Mouse (Mus musculus) neural tube, embryonic 11.5 days (tissue): Measurements from ENCODE around the gene Ccdc171. TPM values are rescaled to one million over a fixed set of nuclear protein-coding genes. Genes with fewer than 3 reads are reported as not detected.
"Not testable (repeated sequence)": the region's sequence is repeated elsewhere in the genome, so short reads cannot be mapped to it uniquely, and the experiment has no call there.

ENCODE experiments used
- ATAC-seq: fragments of 200-750 bp; cut with Nextera tagmentation; 2 replicates; pipeline ENCODE4 v1.8.0; 2017; ENCODE audit warnings: moderate number of reproducible peaks, mild to moderate bottlenecking, moderate TSS enrichment, moderate library complexity; ENCODE audit not compliant: insufficient read depth, low FRiP score, low TSS enrichment
- DNase-seq: peaks from one replicate; pipeline ENCODE4 v3.0.0-alpha.2; 2015; ENCODE audit warnings: low spot score
- H3K27ac ChIP-seq: fragments of 300-500 bp; sonication (generic); 2 replicates; pipeline ENCODE4 v1.5.1; 2014; ENCODE audit warnings: low read depth, mild to moderate bottlenecking, low read length
- H3K27me3 ChIP-seq: fragments of 300-500 bp; sonication (generic); 2 replicates; pipeline ENCODE4 v1.6.1; 2014; ENCODE audit warnings: mild to moderate bottlenecking, low read length, mixed read lengths; ENCODE audit not compliant: control insufficient read depth, insufficient read depth
- H3K36me3 ChIP-seq: fragments of 300-500 bp; sonication (generic); 2 replicates; pipeline ENCODE4 v1.6.1; 2014; ENCODE audit warnings: mild to moderate bottlenecking, low read length, moderate library complexity, mixed read lengths; ENCODE audit not compliant: control insufficient read depth, insufficient read depth
- H3K4me1 ChIP-seq: fragments of 300-500 bp; sonication (generic); 2 replicates; pipeline ENCODE4 v1.6.1; 2014; ENCODE audit warnings: low read length, mixed read lengths; ENCODE audit not compliant: control insufficient read depth, insufficient read depth
- H3K4me2 ChIP-seq: fragments of 300-500 bp; sonication (generic); 2 replicates; pipeline ENCODE4 v1.6.1; 2014; ENCODE audit warnings: low read depth, mild to moderate bottlenecking, moderate library complexity
- H3K4me3 ChIP-seq: fragments of 300-500 bp; sonication (generic); 2 replicates; pipeline ENCODE4 v1.5.1; 2014; ENCODE audit warnings: low read depth, low read length
- H3K9ac ChIP-seq: fragments of 300-500 bp; sonication (generic); 2 replicates; pipeline ENCODE4 v1.6.1; 2014; ENCODE audit warnings: mild to moderate bottlenecking, low read length
- H3K9me3 ChIP-seq: fragments of 300-500 bp; sonication (generic); 2 replicates; pipeline ENCODE4 v1.6.1; 2016; ENCODE audit warnings: low read length; ENCODE audit not compliant: control insufficient read depth
- WGBS: fragments of 180-500 bp; shearing (Covaris S2); extraction: QIAGEN DNeasy Blood & Tissue Kit; methylation state at CpG from one replicate; pipeline ENCODE4 v1.1.7; 2014; 5-methylcytosine and 5-hydroxymethylcytosine counted together
- polyA plus RNA-seq: library from polyadenylated mRNA; unstranded; fragments of >200 nt; fragmentation: Nextera tagmentation; extraction: Ambion mirVana; gene quantifications from 2 replicates; pipeline ENCODE4 v1.2.1, GENCODE M21; 2014

Gene Ccdc171
- polyA plus RNA-seq, 1 experiment from 2014 or later, result 4.0 TPM

GRCm38 (mm10) chr4:83519807-83520206 is 5.5 kb upstream of the Ccdc171 start:
- Histone ChIP-seq H3K27me3 (no peaks in the 10 kb centered on the region), H3K4me1 (peaks cover 7% of the 10 kb centered on the region), H3K36me3 (no peaks in the 10 kb centered on the region), H3K4me2 (no peak overlapping the region), H3K9me3 (no peaks in the 10 kb centered on the region), H3K4me3 (no peak overlapping the region), H3K9ac (no peak overlapping the region), H3K27ac (no peak overlapping the region)
- no peak for DNase-seq
- no peak for ATAC-seq

GRCm38 (mm10) chr4:83520308-83520707 is 5.0 kb upstream of the Ccdc171 start:
- H3K27ac ChIP-seq, result no peak overlapping the region
- no peak overlapping the region for H3K4me3 ChIP-seq
- no peak overlapping the region for H3K4me2 ChIP-seq
- DNase-seq (no peak), ATAC-seq (no peak)
- H3K27me3 ChIP-seq, result no peaks in the 10 kb centered on the region
- 85% methylated on average over 4 of the region's 4 CpGs for WGBS
- H3K4me1 ChIP-seq, result peaks cover 7% of the 10 kb centered on the region
- no peak overlapping the region for H3K9ac ChIP-seq
- no peaks in the 10 kb centered on the region for H3K9me3 ChIP-seq
- H3K36me3 ChIP-seq, result no peaks in the 10 kb centered on the region

GRCm38 (mm10) chr4:83522066-83522465 is 3.3 kb upstream of the Ccdc171 start:
- no peak for ATAC-seq
- WGBS, result 66% methylated on average over 5 of the region's 5 CpGs
- peak; percentile 40 for DNase-seq

GRCm38 (mm10) chr4:83524456-83524842 is 896 bp upstream of the Ccdc171 start:
- Histone ChIP-seq H3K4me1 (peaks cover 11% of the 10 kb centered on the region), H3K9ac (peak overlapping the region; percentile 88), H3K4me3 (peak overlapping the region; percentile 59), H3K27me3 (no peaks in the 10 kb centered on the region), H3K27ac (peak overlapping the region; percentile 99), H3K4me2 (peak overlapping the region; percentile 62), H3K9me3 (no peaks in the 10 kb centered on the region), H3K36me3 (no peaks in the 10 kb centered on the region)
- WGBS, result 10% methylated on average over 6 of the region's 6 CpGs
- no peak for DNase-seq
- no peak for ATAC-seq

More at GRCm38 (mm10) chr4:83522066-83522465, 3.3 kb upstream of the Ccdc171 start:
- Histone ChIP-seq H3K27ac (no peak overlapping the region), H3K9me3 (no peaks in the 10 kb centered on the region), H3K4me3 (no peak overlapping the region), H3K36me3 (no peaks in the 10 kb centered on the region), H3K4me2 (no peak overlapping the region), H3K27me3 (no peaks in the 10 kb centered on the region), H3K9ac (no peak overlapping the region), H3K4me1 (peaks cover 11% of the 10 kb centered on the region)

GRCm38 (mm10) chr4:83525690-83526055 is 328 bp downstream of the Ccdc171 start:
- Histone ChIP-seq H3K27me3 (no peaks in the 10 kb centered on the region), H3K9ac (peak overlapping the region; percentile 88), H3K4me2 (peak overlapping the region; percentile 69), H3K4me3 (peak overlapping the region; percentile 59), H3K36me3 (no peaks in the 10 kb centered on the region), H3K4me1 (peaks cover 11% of the 10 kb centered on the region), H3K9me3 (no peaks in the 10 kb centered on the region), H3K27ac (0 out of 2 replicates have a peak overlapping the region, but pooled peaks have one; percentile 29)
- DNase-seq (no peak), ATAC-seq (peak; percentile 53)
- WGBS, result under 1% methylated on average over 18 of the region's 18 CpGs

- Histone ChIP-seq H3K9ac (no peak overlapping the region), H3K4me1 (peaks cover 11% of the 10 kb centered on the region), H3K27ac (no peak overlapping the region), H3K4me3 (peak overlapping the region; percentile 59), H3K4me2 (peak overlapping the region; percentile 69), H3K36me3 (no peaks in the 10 kb centered on the region), H3K9me3 (no peaks in the 10 kb centered on the region), H3K27me3 (no peaks in the 10 kb centered on the region)
- 5% methylated on average over 13 of the region's 13 CpGs for WGBS
- no peak for ATAC-seq
- DNase-seq, result no peak
Measured at GRCm38 (mm10) chr4:83526270-83526987, 1.1 kb downstream of the Ccdc171 start.

GRCm38 (mm10) chr4:83526988-83527334 is 1.6 kb downstream of the Ccdc171 start:
- Histone ChIP-seq H3K4me2 (no peak overlapping the region), H3K27ac (no peak overlapping the region), H3K9ac (no peak overlapping the region), H3K36me3 (no peaks in the 10 kb centered on the region), H3K9me3 (no peaks in the 10 kb centered on the region), H3K4me3 (no peak overlapping the region), H3K4me1 (peaks cover 11% of the 10 kb centered on the region), H3K27me3 (no peaks in the 10 kb centered on the region)
- WGBS, result 66% methylated on average over 6 of the region's 6 CpGs
- no peak for DNase-seq
- ATAC-seq, result no peak

GRCm38 (mm10) chr4:83527921-83528320 is 2.6 kb downstream of the Ccdc171 start:
- H3K4me1 ChIP-seq, result peaks cover 11% of the 10 kb centered on the region
- no peaks in the 10 kb centered on the region for H3K9me3 ChIP-seq
- no peaks in the 10 kb centered on the region for H3K27me3 ChIP-seq
- no peak overlapping the region for H3K9ac ChIP-seq
- no peak overlapping the region for H3K4me2 ChIP-seq
- H3K36me3 ChIP-seq, result no peaks in the 10 kb centered on the region
- no peak for DNase-seq
- H3K4me3 ChIP-seq, result no peak overlapping the region
- H3K27ac ChIP-seq, result no peak overlapping the region
- no peak for ATAC-seq

- H3K27me3 ChIP-seq, H3K4me3 ChIP-seq, H3K4me2 ChIP-seq, H3K9me3 ChIP-seq, H3K4me1 ChIP-seq, H3K36me3 ChIP-seq, H3K27ac ChIP-seq, H3K9ac ChIP-seq, DNase-seq, ATAC-seq: not testable (repeated sequence)
- 79% methylated on average over 4 of the region's 4 CpGs for WGBS
Measured at GRCm38 (mm10) chr4:83530060-83530459, 4.7 kb downstream of the Ccdc171 start.
